Mouse (Mus musculus) midbrain, embryonic 13.5 days (tissue): ENCODE results near the gene Atp1a2. TPM values are rescaled to one million over a fixed set of nuclear protein-coding genes. Genes with fewer than 3 reads are reported as not detected.
A peak's percentile ranks its signal among the peaks of the same experiment; 100 is the strongest.

Experiments used
- ATAC-seq: fragments of 200-750 bp; cut with Nextera tagmentation; 2 replicates; pipeline ENCODE4 v1.8.0; 2017; ENCODE audit warnings: mild to moderate bottlenecking, moderate TSS enrichment, moderate library complexity
- H3K27ac ChIP-seq: fragments of 300-500 bp; sonication (generic); 2 replicates; pipeline ENCODE4 v1.5.1; 2015; ENCODE audit warnings: inconsistent platforms, mild to moderate bottlenecking, moderate library complexity
- H3K27me3 ChIP-seq: fragments of 300-500 bp; sonication (generic); 2 replicates; pipeline ENCODE4 v1.6.1; 2015; ENCODE audit warnings: mild to moderate bottlenecking, inconsistent platforms
- H3K36me3 ChIP-seq: fragments of 300-500 bp; sonication (generic); 2 replicates; pipeline ENCODE4 v1.6.1; 2015; ENCODE audit warnings: mild to moderate bottlenecking, inconsistent platforms
- H3K4me1 ChIP-seq: fragments of 300-500 bp; sonication (generic); replicated peaks from 2 replicates; pipeline ENCODE4 v1.6.1; 2015; ENCODE audit warnings: inconsistent platforms
- H3K4me2 ChIP-seq: fragments of 300-500 bp; sonication (generic); replicated peaks from 2 replicates; pipeline ENCODE4 v1.6.1; 2015; ENCODE audit warnings: moderate library complexity, mild to moderate bottlenecking, inconsistent platforms
- H3K4me3 ChIP-seq: fragments of 300-500 bp; sonication (generic); replicated peaks from 2 replicates; pipeline ENCODE4 v1.5.1; 2015; ENCODE audit warnings: mild to moderate bottlenecking, inconsistent platforms
- H3K9ac ChIP-seq: fragments of 300-500 bp; sonication (generic); replicated peaks from 2 replicates; pipeline ENCODE4 v1.6.1; 2015; ENCODE audit warnings: mild to moderate bottlenecking, inconsistent platforms
- H3K9me3 ChIP-seq: fragments of 300-500 bp; sonication (generic); 2 replicates; pipeline ENCODE4 v1.6.1; 2016; ENCODE audit warnings: mild to moderate bottlenecking, inconsistent platforms
- WGBS: fragments of 180-500 bp; shearing (Covaris S2); methylation state at CpG from one replicate; pipeline ENCODE4 v1.1.7; 2015; 5-methylcytosine and 5-hydroxymethylcytosine counted together
- polyA plus RNA-seq: library from polyadenylated mRNA; unstranded; fragments of >200 nt; fragmentation: Nextera tagmentation; extraction: Ambion mirVana; gene quantifications from 2 replicates; pipeline ENCODE4 v1.2.1, GENCODE M21; 2015

Gene Atp1a2
- polyA plus RNA-seq, 1 experiment from 2014 or later = 25.3 TPM

DNA sequence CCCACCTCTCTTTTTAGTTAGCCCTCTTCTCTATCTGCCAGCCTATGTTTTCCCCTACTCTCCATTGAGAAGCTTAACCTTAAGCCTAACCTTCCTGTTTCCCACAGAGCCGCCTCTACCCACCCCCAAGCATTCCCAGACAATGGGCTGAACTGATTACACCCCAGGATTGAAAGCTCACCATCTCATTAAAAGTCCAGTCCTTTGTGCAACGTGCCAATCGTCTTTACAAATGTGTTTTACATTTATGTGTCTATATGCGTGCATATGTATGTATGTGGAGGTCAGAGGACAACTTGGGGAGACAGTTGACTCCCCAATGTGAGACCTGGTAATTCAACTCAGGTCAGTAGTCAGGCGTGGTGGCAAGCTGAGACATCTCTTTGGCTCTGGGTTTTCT is 25.4 kb upstream of the Atp1a2 start:
- 12% methylated on average over 5 of the region's 5 CpGs for WGBS
- peaks cover 65% of the 10 kb centered on the region for H3K4me1 ChIP-seq
- H3K27me3 ChIP-seq = peaks cover 30% of the 10 kb centered on the region
- no peak overlapping the region for H3K27ac ChIP-seq
- no peak overlapping the region for H3K4me3 ChIP-seq
- no peak for ATAC-seq
- no peaks in the 10 kb centered on the region for H3K9me3 ChIP-seq
- no peak overlapping the region for H3K4me2 ChIP-seq
- H3K9ac ChIP-seq = no peak overlapping the region
- peaks cover 8% of the 10 kb centered on the region; the same call in 1 of the 2 replicates for H3K36me3 ChIP-seq

DNA sequence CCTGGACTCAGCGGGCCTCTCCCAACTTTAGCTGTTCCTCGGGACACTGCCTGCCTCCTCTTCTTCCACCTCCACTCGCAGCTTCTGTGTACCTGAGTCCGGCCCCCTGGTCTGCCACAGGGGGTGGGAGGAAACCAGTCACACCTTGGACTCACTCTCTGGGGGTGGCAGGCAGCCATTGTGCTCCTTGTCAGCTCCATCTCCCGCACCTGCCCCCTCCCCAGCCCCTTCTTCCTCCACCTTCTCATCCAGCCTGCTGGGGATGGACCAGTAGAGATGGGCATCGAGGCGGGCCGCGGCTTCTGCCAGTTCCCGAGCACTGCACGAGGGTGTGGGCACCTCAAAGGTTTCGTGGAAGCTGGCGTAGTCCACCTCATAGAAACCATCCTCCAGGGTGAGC is 24.9 kb upstream of the Atp1a2 start:
- WGBS = 51% methylated on average over 13 of the region's 13 CpGs
- Histone ChIP-seq H3K27me3 (peaks cover 26% of the 10 kb centered on the region), H3K4me3 (no peak overlapping the region), H3K9me3 (no peaks in the 10 kb centered on the region), H3K9ac (peak overlapping the region; percentile 14; the same call in 1 of the 2 replicates), H3K36me3 (peaks cover 13% of the 10 kb centered on the region; the same call in 1 of the 2 replicates), H3K4me1 (peaks cover 65% of the 10 kb centered on the region), H3K4me2 (no peak overlapping the region), H3K27ac (no peak overlapping the region)
- ATAC-seq = no peak

DNA sequence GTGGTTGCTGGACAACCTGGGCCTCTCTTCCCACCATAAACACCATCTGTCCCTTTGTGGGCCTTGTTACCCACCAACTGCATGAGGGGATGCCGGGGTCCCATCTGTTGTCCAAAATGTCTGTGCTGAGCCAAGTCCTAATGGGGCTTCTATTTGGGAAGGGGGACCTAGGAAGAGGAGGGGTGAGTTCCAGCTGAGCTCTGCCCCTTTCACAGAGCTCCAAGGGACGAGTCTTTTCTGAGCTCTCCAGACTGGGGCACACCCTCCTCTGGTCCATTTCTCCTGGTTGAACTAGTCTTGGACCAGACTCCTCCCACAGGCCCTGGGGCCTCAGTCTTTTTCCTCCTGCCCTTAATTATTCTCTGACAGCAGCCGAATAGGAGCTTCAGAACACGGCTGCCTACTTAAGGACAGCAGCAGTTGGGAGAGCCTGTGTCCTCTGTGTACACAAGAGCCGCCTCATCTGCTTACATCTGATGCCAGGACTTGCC is 22.1 kb upstream of the Atp1a2 start:
- H3K9me3 ChIP-seq = no peaks in the 10 kb centered on the region
- peaks cover 19% of the 10 kb centered on the region; the same call in 1 of the 2 replicates for H3K36me3 ChIP-seq
- peaks cover 75% of the 10 kb centered on the region for H3K4me1 ChIP-seq
- WGBS = 27% methylated on average over 5 of the region's 5 CpGs
- no peak overlapping the region for H3K4me3 ChIP-seq
- no peak overlapping the region for H3K4me2 ChIP-seq
- peak; percentile 32 for ATAC-seq
- H3K27ac ChIP-seq = peak overlapping the region; percentile 70
- no peak overlapping the region for H3K9ac ChIP-seq
- H3K27me3 ChIP-seq = peaks cover 3% of the 10 kb centered on the region; the same call in 1 of the 2 replicates

DNA sequence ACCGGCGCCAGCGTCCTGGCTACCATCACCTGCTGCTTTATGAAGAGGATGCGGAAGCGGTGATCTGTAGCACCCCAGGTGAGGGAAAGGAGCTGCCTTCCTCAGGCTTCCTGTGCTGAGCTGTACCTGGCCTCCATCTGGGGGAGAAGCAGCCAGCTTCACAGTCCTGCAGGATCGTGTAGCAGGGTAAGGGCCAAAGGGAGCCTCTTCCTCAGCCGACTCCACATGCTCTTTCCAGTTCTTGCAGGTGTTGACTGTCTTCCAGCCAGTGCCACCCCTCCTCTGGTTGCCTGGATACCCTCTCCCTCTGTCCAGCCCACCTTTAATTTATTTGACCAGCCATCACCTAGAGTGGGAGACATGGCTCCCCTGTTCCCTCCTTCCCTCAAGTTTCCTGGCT is 21.5 kb upstream of the Atp1a2 start:
- Histone ChIP-seq H3K27ac (peak overlapping the region; percentile 70), H3K27me3 (peaks cover 3% of the 10 kb centered on the region; the same call in 1 of the 2 replicates), H3K36me3 (peaks cover 19% of the 10 kb centered on the region; the same call in 1 of the 2 replicates), H3K4me3 (no peak overlapping the region), H3K4me1 (peaks cover 79% of the 10 kb centered on the region), H3K9ac (no peak overlapping the region), H3K9me3 (no peaks in the 10 kb centered on the region), H3K4me2 (no peak overlapping the region)
- no peak for ATAC-seq
- 83% methylated on average over 7 of the region's 7 CpGs for WGBS

DNA sequence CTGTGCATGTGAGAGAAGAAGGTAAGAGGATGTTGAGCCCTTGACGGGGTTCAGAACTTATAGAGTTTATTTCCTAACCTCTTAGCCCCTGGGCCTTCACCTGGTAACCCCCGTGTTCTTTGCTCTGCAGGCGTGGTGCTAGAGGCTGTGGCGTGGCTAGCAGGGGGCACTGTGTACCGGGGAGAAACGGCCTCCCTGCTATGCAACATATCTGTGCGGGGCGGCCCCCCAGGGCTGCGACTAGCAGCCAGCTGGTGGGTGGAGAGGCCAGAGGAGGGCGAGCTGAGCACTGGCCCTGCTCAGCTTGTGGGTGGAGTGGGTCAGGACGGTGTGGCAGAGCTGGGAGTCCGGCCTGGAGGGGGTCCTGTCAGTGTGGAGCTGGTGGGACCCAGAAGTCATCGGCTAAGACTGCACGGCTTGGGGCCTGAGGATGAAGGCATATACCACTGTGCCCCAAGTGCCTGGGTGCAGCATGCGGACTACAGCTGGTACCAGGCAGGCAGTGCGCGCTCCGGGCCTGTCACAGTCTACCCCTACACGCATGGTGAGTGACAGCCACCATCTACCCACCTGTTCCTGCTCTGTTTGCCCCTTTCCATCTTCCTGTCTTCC is 20.7 kb upstream of the Atp1a2 start:
- ATAC-seq = peak; percentile 16; the same call in 1 of the 2 replicates
- 80% methylated on average over 19 of the region's 19 CpGs for WGBS
- no peak overlapping the region for H3K4me3 ChIP-seq
- H3K4me2 ChIP-seq = no peak overlapping the region
- H3K4me1 ChIP-seq = peaks cover 79% of the 10 kb centered on the region
- H3K36me3 ChIP-seq = peaks cover 19% of the 10 kb centered on the region; the same call in 1 of the 2 replicates
- H3K9me3 ChIP-seq = no peaks in the 10 kb centered on the region
- H3K9ac ChIP-seq = peak overlapping the region; percentile 28; the same call in 1 of the 2 replicates
- H3K27me3 ChIP-seq = peaks cover 3% of the 10 kb centered on the region; the same call in 1 of the 2 replicates
- H3K27ac ChIP-seq = peak overlapping the region; percentile 4; the same call in 1 of the 2 replicates

DNA sequence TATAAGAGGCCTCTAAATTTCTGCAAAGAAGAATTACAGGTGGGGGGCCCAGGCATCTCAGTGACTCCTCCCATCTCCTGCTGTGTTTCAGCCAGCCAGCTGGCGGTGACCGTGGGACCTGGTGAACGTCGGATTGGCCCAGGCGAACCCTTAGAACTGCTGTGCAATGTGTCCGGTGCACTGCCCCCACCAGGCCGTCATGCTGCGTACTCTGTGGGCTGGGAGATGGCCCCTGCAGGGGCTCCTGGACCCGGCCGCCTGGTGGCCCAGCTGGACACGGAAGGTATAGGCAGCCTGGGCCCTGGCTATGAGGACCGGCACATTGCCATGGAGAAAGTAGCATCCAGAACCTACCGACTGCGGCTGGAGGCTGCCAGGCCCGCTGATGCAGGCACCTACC is 20.1 kb upstream of the Atp1a2 start:
- Histone ChIP-seq H3K9me3 (no peaks in the 10 kb centered on the region), H3K4me2 (no peak overlapping the region), H3K36me3 (peaks cover 19% of the 10 kb centered on the region; the same call in 1 of the 2 replicates), H3K27ac (peak overlapping the region; percentile 4), H3K27me3 (peaks cover 3% of the 10 kb centered on the region; the same call in 1 of the 2 replicates), H3K4me3 (no peak overlapping the region), H3K4me1 (peaks cover 79% of the 10 kb centered on the region), H3K9ac (0 out of 2 replicates have a peak overlapping the region, but pooled peaks have one; percentile 28)
- ATAC-seq = no peak
- WGBS = 54% methylated on average over 15 of the region's 15 CpGs

DNA sequence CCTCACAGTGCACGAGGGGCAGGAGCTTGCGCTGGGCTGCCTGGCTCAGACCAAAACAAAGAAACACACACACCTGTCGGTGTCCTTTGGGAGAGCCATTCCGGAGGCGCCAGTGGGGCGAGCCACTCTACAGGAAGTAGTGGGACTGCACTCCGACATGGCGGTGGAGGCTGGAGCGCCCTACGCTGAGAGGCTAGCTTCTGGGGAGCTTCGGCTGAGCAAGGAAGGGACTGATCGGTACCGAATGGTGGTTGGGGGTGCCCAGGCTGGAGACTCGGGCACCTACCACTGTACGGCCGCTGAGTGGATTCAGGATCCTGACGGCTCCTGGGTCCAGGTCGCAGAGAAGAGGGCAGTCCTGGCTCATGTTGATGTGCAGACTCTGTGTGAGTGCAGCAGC is 19.6 kb upstream of the Atp1a2 start:
- WGBS = 57% methylated on average over 18 of the region's 18 CpGs
- H3K4me3 ChIP-seq = no peak overlapping the region
- peaks cover 78% of the 10 kb centered on the region for H3K4me1 ChIP-seq
- peaks cover 19% of the 10 kb centered on the region; the same call in 1 of the 2 replicates for H3K36me3 ChIP-seq
- H3K9ac ChIP-seq = no peak overlapping the region; the same call in 1 of the 2 replicates
- ATAC-seq = no peak
- no peaks in the 10 kb centered on the region for H3K9me3 ChIP-seq
- H3K27me3 ChIP-seq = peaks cover 3% of the 10 kb centered on the region; the same call in 1 of the 2 replicates
- H3K4me2 ChIP-seq = no peak overlapping the region; the same call in 1 of the 2 replicates
- H3K27ac ChIP-seq = 0 out of 2 replicates have a peak overlapping the region, but pooled peaks have one; percentile 35

DNA sequence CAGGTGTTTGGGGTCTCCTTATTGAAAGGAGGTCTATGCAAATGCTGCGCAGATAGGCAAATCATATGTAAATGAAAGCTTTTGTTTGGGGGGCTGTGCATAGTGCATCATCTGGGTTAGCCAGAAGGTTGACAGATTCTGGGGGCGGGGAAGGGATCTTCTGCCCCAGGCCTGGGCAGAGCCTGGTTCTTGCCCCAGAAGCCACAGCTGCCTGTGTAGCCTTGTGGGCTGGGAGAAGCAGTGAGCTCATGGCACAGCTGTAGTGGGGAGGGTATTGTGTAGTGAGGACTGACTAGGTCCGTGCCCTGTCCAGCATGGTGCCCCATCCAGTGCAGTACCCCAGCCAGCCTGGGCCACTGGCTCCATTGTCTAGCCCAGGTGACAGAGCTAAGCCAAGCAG is 17.0 kb upstream of the Atp1a2 start:
- Histone ChIP-seq H3K27me3 (no peaks in the 10 kb centered on the region), H3K4me2 (peak overlapping the region; percentile 66), H3K36me3 (peaks cover 19% of the 10 kb centered on the region; the same call in 1 of the 2 replicates), H3K4me1 (peaks cover 83% of the 10 kb centered on the region), H3K27ac (peak overlapping the region; percentile 87), H3K9ac (no peak overlapping the region; the same call in 1 of the 2 replicates), H3K9me3 (no peaks in the 10 kb centered on the region), H3K4me3 (peak overlapping the region; percentile 5; the same call in 1 of the 2 replicates)
- 26% methylated on average over 3 of the region's 3 CpGs for WGBS
- peak; percentile 46 for ATAC-seq

DNA sequence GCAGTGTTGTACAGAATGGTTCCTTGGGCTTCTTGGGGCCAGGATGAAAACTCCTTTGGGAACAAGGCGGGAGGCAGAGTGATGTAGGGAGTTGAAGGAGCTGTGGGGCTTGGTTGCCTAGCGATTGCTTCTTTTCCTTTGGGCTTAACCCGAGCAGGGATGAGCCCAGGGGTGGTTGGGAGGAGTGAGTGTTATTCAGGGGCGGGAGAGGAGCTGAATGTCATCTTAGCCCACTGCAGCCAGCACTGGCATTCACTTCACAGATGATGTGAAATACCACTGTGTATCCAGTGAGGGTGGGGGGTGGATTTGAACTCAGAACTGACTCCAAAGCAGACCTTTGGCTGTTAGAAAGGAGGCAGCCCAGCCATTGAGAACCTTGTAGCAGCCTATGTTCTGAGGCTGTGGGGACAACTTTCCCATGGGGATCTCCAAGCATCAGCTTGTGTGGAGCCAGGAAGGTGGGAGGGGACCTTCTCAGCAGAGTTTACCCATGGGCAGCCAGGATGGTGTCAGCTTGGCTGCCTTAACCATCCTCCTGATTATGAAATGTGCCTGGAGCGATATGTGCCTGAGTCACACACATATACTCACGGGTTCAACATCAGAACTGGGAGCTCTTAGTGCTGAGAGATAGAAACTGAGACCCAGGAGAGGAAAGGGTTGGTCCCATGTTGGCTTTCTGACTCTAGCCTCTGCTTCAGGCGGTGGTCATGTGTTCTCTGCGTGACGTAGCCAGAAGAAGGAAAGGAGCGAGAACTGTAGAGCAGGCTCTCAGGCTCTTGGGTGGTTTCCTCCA is 15.9 kb upstream of the Atp1a2 start:
- H3K4me1 ChIP-seq = peaks cover 82% of the 10 kb centered on the region

DNA sequence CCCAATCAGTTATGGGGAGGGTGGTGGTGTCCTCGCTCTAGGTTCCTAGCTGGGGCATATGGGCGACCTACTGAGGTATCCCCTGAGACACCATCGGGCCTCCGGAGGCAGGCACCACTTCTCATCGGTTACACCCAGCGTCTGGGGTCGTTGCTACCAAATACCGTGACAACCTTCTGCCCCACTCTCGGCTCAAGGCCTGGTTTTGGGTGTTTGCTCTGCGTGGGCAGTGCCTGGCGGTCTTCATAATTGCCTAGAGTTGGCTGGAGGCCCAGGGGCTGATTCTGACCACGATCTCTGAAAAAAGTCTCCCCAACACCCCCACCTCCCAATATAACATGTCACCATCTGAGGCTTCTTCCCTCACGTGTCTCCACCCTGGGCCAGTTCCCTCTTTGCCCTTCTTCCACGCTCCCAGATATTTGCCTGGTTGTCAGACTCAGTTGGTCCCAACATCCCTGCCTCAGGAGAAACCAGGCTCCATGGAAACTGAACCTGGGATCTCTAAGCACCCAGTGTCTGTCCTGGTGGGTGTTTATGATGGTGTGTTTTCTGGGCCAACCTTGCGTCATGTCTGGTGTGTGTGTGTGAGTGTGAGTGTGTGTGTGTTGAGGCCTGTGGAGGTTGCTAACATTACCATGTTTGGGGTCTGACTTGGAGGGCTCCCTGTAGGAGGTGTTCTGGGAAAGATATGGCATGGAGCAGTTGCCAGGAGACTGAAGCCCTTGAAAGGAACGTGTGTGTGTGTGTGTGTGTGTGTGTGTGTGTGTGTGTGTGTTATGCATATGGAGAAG is 15.1 kb upstream of the Atp1a2 start:
- H3K4me3 ChIP-seq = peak overlapping the region; percentile 69
- WGBS = 11% methylated on average over 16 of the region's 16 CpGs
- H3K4me2 ChIP-seq = peak overlapping the region; percentile 66
- ATAC-seq = no peak; the same call in 1 of the 2 replicates
- H3K36me3 ChIP-seq = peaks cover 7% of the 10 kb centered on the region; the same call in 1 of the 2 replicates
- H3K9ac ChIP-seq = peak overlapping the region; percentile 80
- peaks cover 77% of the 10 kb centered on the region for H3K4me1 ChIP-seq
- no peaks in the 10 kb centered on the region for H3K27me3 ChIP-seq
- peak overlapping the region; percentile 78 for H3K27ac ChIP-seq
- no peaks in the 10 kb centered on the region for H3K9me3 ChIP-seq

More for the DNA sequence above, 15.9 kb upstream of the Atp1a2 start:
- H3K27me3 ChIP-seq = no peaks in the 10 kb centered on the region
- no peak for ATAC-seq
- H3K36me3 ChIP-seq = peaks cover 13% of the 10 kb centered on the region; the same call in 1 of the 2 replicates
- 63% methylated on average over 10 of the region's 10 CpGs for WGBS
- H3K9ac ChIP-seq = no peak overlapping the region; the same call in 1 of the 2 replicates
- peak overlapping the region; percentile 69 for H3K4me3 ChIP-seq
- H3K27ac ChIP-seq = peak overlapping the region; percentile 87
- peak overlapping the region; percentile 66 for H3K4me2 ChIP-seq
- H3K9me3 ChIP-seq = no peaks in the 10 kb centered on the region
